Mouse (Mus musculus) midbrain, embryonic 11.5 days (tissue): ENCODE data around the gene 4933406M09Rik. TPM values are rescaled to one million over a fixed set of nuclear protein-coding genes. Genes with fewer than 3 reads are reported as not detected.

ENCODE experiments used
- ATAC-seq: fragments of 200-750 bp; cut with Nextera tagmentation; 2 replicates; pipeline ENCODE4 v1.8.0; 2017; ENCODE audit warnings: moderate TSS enrichment, moderate library complexity; ENCODE audit not compliant: low FRiP score
- DNase-seq: peaks from one replicate; pipeline ENCODE4 v3.0.0; 2015; ENCODE audit warnings: low spot score; ENCODE audit errors: missing footprints
- H3K27ac ChIP-seq: fragments of 300-500 bp; sonication (generic); 2 replicates; pipeline ENCODE4 v1.5.1; 2014; ENCODE audit warnings: low read depth, low read length
- H3K27me3 ChIP-seq: fragments of 300-500 bp; sonication (generic); 2 replicates; pipeline ENCODE4 v1.6.1; 2014; ENCODE audit warnings: mild to moderate bottlenecking, low read length, moderate library complexity, mixed read lengths; ENCODE audit not compliant: control insufficient read depth, insufficient read depth
- H3K36me3 ChIP-seq: fragments of 300-500 bp; sonication (generic); 2 replicates; pipeline ENCODE4 v1.6.1; 2014; ENCODE audit warnings: mild to moderate bottlenecking, low read length, moderate library complexity, mixed read lengths; ENCODE audit not compliant: control insufficient read depth, insufficient read depth
- H3K4me1 ChIP-seq: fragments of 300-500 bp; sonication (generic); 2 replicates; pipeline ENCODE4 v1.6.1; 2014; ENCODE audit warnings: low read length; ENCODE audit not compliant: control insufficient read depth, insufficient read depth
- H3K4me2 ChIP-seq: fragments of 300-500 bp; sonication (generic); 2 replicates; pipeline ENCODE4 v1.6.1; 2014; ENCODE audit warnings: mild to moderate bottlenecking, moderate library complexity
- H3K4me3 ChIP-seq: fragments of 300-500 bp; sonication (generic); 2 replicates; pipeline ENCODE4 v1.5.1; 2014; ENCODE audit warnings: low read depth, low read length
- H3K9ac ChIP-seq: fragments of 300-500 bp; sonication (generic); 2 replicates; pipeline ENCODE4 v1.6.1; 2014; ENCODE audit warnings: low read length
- H3K9me3 ChIP-seq: fragments of 300-500 bp; sonication (generic); 2 replicates; pipeline ENCODE4 v1.6.1; 2016; ENCODE audit warnings: low read length; ENCODE audit not compliant: control insufficient read depth
- WGBS: fragments of 180-500 bp; shearing (Covaris S2); extraction: QIAGEN DNeasy Blood & Tissue Kit; methylation state at CpG from one replicate; pipeline ENCODE4 v1.1.7; 2014; 5-methylcytosine and 5-hydroxymethylcytosine counted together
- polyA plus RNA-seq: library from polyadenylated mRNA; unstranded; fragments of >200 nt; fragmentation: Nextera tagmentation; extraction: Ambion mirVana; gene quantifications from 2 replicates; pipeline ENCODE4 v1.2.1, GENCODE M21; 2014

4933406M09Rik gene
- polyA plus RNA-seq, 1 experiment from 2014 or later, result not detected

- no peak for DNase-seq
- 89% methylated on average over 12 of the region's 12 CpGs for WGBS
Observed at GRCm38 (mm10) chr1:134398210-134398609, 12.5 kb downstream of the 4933406M09Rik start.

GRCm38 (mm10) chr1:134399735-134400134 lies 14.0 kb downstream of the 4933406M09Rik start:
- H3K27me3 ChIP-seq, result no peaks in the 10 kb centered on the region
- H3K27ac ChIP-seq, result no peak overlapping the region
- 47% methylated on average over 5 of the region's 5 CpGs for WGBS
- no peak overlapping the region for H3K4me3 ChIP-seq
- no peak for DNase-seq
- H3K4me1 ChIP-seq, result no peaks in the 10 kb centered on the region
- ATAC-seq, result no peak
- H3K9me3 ChIP-seq, result peaks cover 3% of the 10 kb centered on the region; the same call in 1 of the 2 replicates
- no peaks in the 10 kb centered on the region for H3K36me3 ChIP-seq
- no peak overlapping the region for H3K9ac ChIP-seq
- H3K4me2 ChIP-seq, result no peak overlapping the region

More at GRCm38 (mm10) chr1:134398210-134398609, 12.5 kb downstream of the 4933406M09Rik start:
- no peaks in the 10 kb centered on the region for H3K27me3 ChIP-seq
- no peak overlapping the region for H3K4me3 ChIP-seq
- peaks cover 3% of the 10 kb centered on the region; the same call in 1 of the 2 replicates for H3K9me3 ChIP-seq
- no peaks in the 10 kb centered on the region for H3K36me3 ChIP-seq
- H3K27ac ChIP-seq, result no peak overlapping the region
- H3K9ac ChIP-seq, result no peak overlapping the region
- H3K4me1 ChIP-seq, result no peaks in the 10 kb centered on the region
- H3K4me2 ChIP-seq, result no peak overlapping the region
- ATAC-seq, result no peak

GRCm38 (mm10) chr1:134405509-134406413 lies 20.0 kb downstream of the 4933406M09Rik start, which contains the start of gene Cyb5r1:
Cyb5r1 (plus strand) TSS chr1:134405559.
- peak; percentile 98 for DNase-seq
- Histone ChIP-seq H3K27ac (no peak within 1 kb of the TSS), H3K36me3 (peaks cover under 1% of the 10 kb centered on the region; the same call in 1 of the 2 replicates), H3K9me3 (no peaks in the 10 kb centered on the region), H3K4me3 (peak within 1 kb of the TSS; percentile 82), H3K9ac (peak within 1 kb of the TSS; percentile 76), H3K4me2 (peak within 1 kb of the TSS; percentile 92), H3K4me1 (peaks cover 6% of the 10 kb centered on the region), H3K27me3 (no peaks in the 10 kb centered on the region)
- ATAC-seq, result peak; percentile 99
- 2% methylated on average over 40 of the region's 43 CpGs for WGBS

- WGBS, result 34% methylated on average over 8 of the region's 8 CpGs
Observed at GRCm38 (mm10) chr1:134406414-134406771, 20.7 kb downstream of the 4933406M09Rik start.

GRCm38 (mm10) chr1:134408080-134408479 lies 22.3 kb downstream of the 4933406M09Rik start:
- Histone ChIP-seq H3K9ac (no peak overlapping the region), H3K27ac (no peak overlapping the region)
- 77% methylated on average over 8 of the region's 8 CpGs for WGBS

More at GRCm38 (mm10) chr1:134406414-134406771, 20.7 kb downstream of the 4933406M09Rik start:
- H3K4me3 ChIP-seq, result peak overlapping the region; percentile 82
- no peaks in the 10 kb centered on the region for H3K27me3 ChIP-seq
- H3K4me2 ChIP-seq, result peak overlapping the region; percentile 92
- ATAC-seq (peak; percentile 33; the same call in 1 of the 2 replicates), DNase-seq (no peak)
- H3K9ac ChIP-seq, result peak overlapping the region; percentile 76
- H3K36me3 ChIP-seq, result peaks cover 4% of the 10 kb centered on the region; the same call in 1 of the 2 replicates
- H3K9me3 ChIP-seq, result no peaks in the 10 kb centered on the region
- peaks cover 6% of the 10 kb centered on the region for H3K4me1 ChIP-seq
- no peak overlapping the region for H3K27ac ChIP-seq

GRCm38 (mm10) chr1:134411706-134412629 lies 26.2 kb downstream of the 4933406M09Rik start:
- Histone ChIP-seq H3K36me3 (peaks cover 4% of the 10 kb centered on the region; the same call in 1 of the 2 replicates), H3K27me3 (no peaks in the 10 kb centered on the region), H3K9ac (no peak overlapping the region), H3K27ac (no peak overlapping the region), H3K4me1 (peaks cover 14% of the 10 kb centered on the region), H3K4me2 (no peak overlapping the region), H3K9me3 (no peaks in the 10 kb centered on the region), H3K4me3 (no peak overlapping the region)
- ATAC-seq, result no peak
- DNase-seq, result no peak
- WGBS, result 90% methylated on average over 9 of the region's 9 CpGs

More at GRCm38 (mm10) chr1:134408080-134408479, 22.3 kb downstream of the 4933406M09Rik start:
- Histone ChIP-seq H3K27me3 (no peaks in the 10 kb centered on the region), H3K4me1 (peaks cover 6% of the 10 kb centered on the region), H3K9me3 (no peaks in the 10 kb centered on the region), H3K4me2 (no peak overlapping the region), H3K36me3 (peaks cover 4% of the 10 kb centered on the region; the same call in 1 of the 2 replicates), H3K4me3 (no peak overlapping the region)
- ATAC-seq (no peak), DNase-seq (no peak)

GRCm38 (mm10) chr1:134414038-134414437 lies 28.3 kb downstream of the 4933406M09Rik start:
- Histone ChIP-seq H3K4me2 (no peak overlapping the region), H3K9ac (no peak overlapping the region), H3K9me3 (no peaks in the 10 kb centered on the region), H3K27ac (no peak overlapping the region), H3K4me1 (peaks cover 15% of the 10 kb centered on the region), H3K4me3 (no peak overlapping the region), H3K36me3 (peaks cover 4% of the 10 kb centered on the region; the same call in 1 of the 2 replicates), H3K27me3 (no peaks in the 10 kb centered on the region)
- ATAC-seq (no peak), DNase-seq (no peak)
- 44% methylated on average over 2 of the region's 2 CpGs for WGBS

GRCm38 (mm10) chr1:134414501-134415167 lies 28.9 kb downstream of the 4933406M09Rik start:
- H3K4me2 ChIP-seq, result peak overlapping the region; percentile 40
- peak; percentile 41 for ATAC-seq
- H3K9ac ChIP-seq, result peak overlapping the region; percentile 54
- H3K4me3 ChIP-seq, result peak overlapping the region; percentile 93
- DNase-seq, result peak; percentile 85
- H3K27ac ChIP-seq, result peak overlapping the region; percentile 63
- H3K4me1 ChIP-seq, result peaks cover 16% of the 10 kb centered on the region
- peaks cover 4% of the 10 kb centered on the region; the same call in 1 of the 2 replicates for H3K36me3 ChIP-seq
- WGBS, result 13% methylated on average over 11 of the region's 11 CpGs
- H3K9me3 ChIP-seq, result no peaks in the 10 kb centered on the region
- H3K27me3 ChIP-seq, result no peaks in the 10 kb centered on the region
